Mouse (Mus musculus) CH12.LX (cell line): Measurements from ENCODE around the gene Gpr39. TPM values are rescaled to one million over a fixed set of nuclear protein-coding genes. Genes with fewer than 3 reads are reported as not detected.

Source experiments
- DNase-seq: peaks from one replicate; pipeline ENCODE4 v3.0.0-alpha.2; 2013; ENCODE audit errors: extremely low read depth
- H3K27ac ChIP-seq: 2 replicates; pipeline ENCODE4 v1.5.1; 2012; ENCODE audit warnings: low read depth, mild to moderate bottlenecking, control low read depth, moderate library complexity; ENCODE audit not compliant: insufficient read depth
- H3K27me3 ChIP-seq: replicated peaks from 2 replicates; pipeline ENCODE3; 2012; ENCODE audit warnings: inconsistent platforms
- H3K36me3 ChIP-seq, 2 experiments: replicated peaks in 1 of 2; 2 replicates each; pipeline versions ENCODE3 to v1.6.1; 2012; ENCODE audit warnings: inconsistent platforms in 1 of 2, low read length in 1 of 2, mild to moderate bottlenecking in 1 of 2, mixed read lengths in 1 of 2, moderate library complexity in 1 of 2; ENCODE audit not compliant: control insufficient read depth in 1 of 2, insufficient read depth in 1 of 2
- H3K4me1 ChIP-seq, 2 experiments: 2 replicates each; pipeline ENCODE4 v1.6.1; 2012; ENCODE audit warnings: inconsistent platforms in 1 of 2, moderate library complexity in 1 of 2; ENCODE audit not compliant: insufficient read depth in 2 of 2, control insufficient read depth in 1 of 2
- H3K4me2 ChIP-seq: 2 replicates; pipeline ENCODE4 v1.6.1; 2012; ENCODE audit warnings: low read depth, mild to moderate bottlenecking, control low read depth; ENCODE audit not compliant: poor library complexity, insufficient read depth, severe bottlenecking
- H3K4me3 ChIP-seq, 3 experiments: fragments of 150-350 bp in 1 of 3; sonication (generic) in 1 of 3; replicated peaks in 1 of 3; 2 replicates each; pipeline versions ENCODE3 to v1.5.1; 2011 to 2012; ENCODE audit warnings: low read depth in 2 of 3, low read length in 2 of 3, mild to moderate bottlenecking in 2 of 3, moderate library complexity in 2 of 3, control low read depth in 1 of 3, improper control_type of control experiment in 1 of 3, inconsistent platforms in 1 of 3, mixed read lengths in 1 of 3; ENCODE audit not compliant: poor library complexity in 1 of 3
- H3K79me2 ChIP-seq: replicated peaks from 2 replicates; pipeline ENCODE4 v1.6.1; 2012; ENCODE audit warnings: mild to moderate bottlenecking, moderate library complexity; ENCODE audit not compliant: control insufficient read depth, poor library complexity, insufficient read depth, severe bottlenecking; ENCODE audit errors: extremely low read depth
- H3K9ac ChIP-seq: 2 replicates; pipeline ENCODE4 v1.6.1; 2012; ENCODE audit warnings: low read depth, mild to moderate bottlenecking, control low read depth, moderate library complexity; ENCODE audit not compliant: insufficient read depth
- H3K9me3 ChIP-seq: replicated peaks from 2 replicates; pipeline ENCODE3; 2012; ENCODE audit warnings: low read length, inconsistent platforms, mixed read lengths
- BHLHE40 ChIP-seq: IDR thresholded peaks from 2 replicates; pipeline ENCODE4 v1.6.1; 2011; ENCODE audit warnings: mild to moderate bottlenecking, low read depth, low read length, improper control_type of control experiment
- CHD2 ChIP-seq: IDR thresholded peaks from 2 replicates; pipeline ENCODE4 v1.6.1; 2011; ENCODE audit warnings: low read length, improper control_type of control experiment
- ELF1 ChIP-seq: IDR thresholded peaks from 2 replicates; pipeline ENCODE4 v1.6.1; 2014; ENCODE audit warnings: low read depth, mild to moderate bottlenecking, inconsistent platforms, low read length, improper control_type of control experiment
- EP300 ChIP-seq: IDR thresholded peaks from 2 replicates; pipeline ENCODE4 v1.6.1; 2011; ENCODE audit warnings: low read length, improper control_type of control experiment
- ETS1 ChIP-seq: conservative IDR thresholded peaks from 2 replicates; pipeline ENCODE4 v1.6.1; 2012; ENCODE audit warnings: low read depth, mild to moderate bottlenecking, inconsistent platforms, low read length, improper control_type of control experiment, moderate library complexity
- GABPA ChIP-seq: IDR thresholded peaks from 2 replicates; pipeline ENCODE4 v1.6.1; 2012; ENCODE audit warnings: low read depth, low read length, improper control_type of control experiment, inconsistent platforms; ENCODE audit not compliant: insufficient replicate concordance
- HCFC1 ChIP-seq: IDR thresholded peaks from 2 replicates; pipeline ENCODE4 v1.6.1; 2012; ENCODE audit warnings: low read depth, mild to moderate bottlenecking, inconsistent platforms, low read length, improper control_type of control experiment
- IRF4 ChIP-seq: IDR thresholded peaks from 2 replicates; pipeline ENCODE4 v1.6.1; 2014; ENCODE audit warnings: low read depth, mild to moderate bottlenecking, inconsistent platforms, low read length, improper control_type of control experiment
- JUN ChIP-seq: IDR thresholded peaks from 2 replicates; pipeline ENCODE4 v1.6.1; 2011; ENCODE audit warnings: low read depth, mild to moderate bottlenecking, low read length, improper control_type of control experiment, moderate library complexity; ENCODE audit not compliant: insufficient read depth
- JUND ChIP-seq: conservative IDR thresholded peaks from 2 replicates; pipeline ENCODE4 v1.6.1; 2011; ENCODE audit warnings: low read depth, low read length, improper control_type of control experiment
- MAZ ChIP-seq: IDR thresholded peaks from 2 replicates; pipeline ENCODE4 v1.6.1; 2012; ENCODE audit warnings: low read depth, mild to moderate bottlenecking, inconsistent platforms, low read length, improper control_type of control experiment, moderate library complexity
- MXI1 ChIP-seq: IDR thresholded peaks from 2 replicates; pipeline ENCODE4 v1.6.1; 2011; ENCODE audit warnings: mild to moderate bottlenecking, low read depth, low read length, improper control_type of control experiment
- MYC ChIP-seq: IDR thresholded peaks from 2 replicates; pipeline ENCODE4 v1.6.1; 2011; ENCODE audit warnings: low read depth, mild to moderate bottlenecking, improper control_type of control experiment, low read length
- NELFE ChIP-seq: IDR thresholded peaks from 2 replicates; pipeline ENCODE4 v1.6.1; 2011; ENCODE audit warnings: low read depth, low read length, improper control_type of control experiment
- NRF1 ChIP-seq: IDR thresholded peaks from 2 replicates; pipeline ENCODE4 v1.6.1; 2014; ENCODE audit warnings: low read depth, mild to moderate bottlenecking, inconsistent platforms, low read length, improper control_type of control experiment, moderate library complexity
- RAD21 ChIP-seq: IDR thresholded peaks from 2 replicates; pipeline ENCODE4 v1.6.1; 2011; ENCODE audit warnings: low read depth, mild to moderate bottlenecking, low read length, improper control_type of control experiment, moderate library complexity
- TCF12 ChIP-seq: IDR thresholded peaks from 2 replicates; pipeline ENCODE4 v1.6.1; 2014; ENCODE audit warnings: low read depth, mild to moderate bottlenecking, inconsistent platforms, low read length, improper control_type of control experiment
- UBTF ChIP-seq: IDR thresholded peaks from 2 replicates; pipeline ENCODE4 v1.6.1; 2012; ENCODE audit warnings: low read depth, mild to moderate bottlenecking, inconsistent platforms, low read length, improper control_type of control experiment, moderate library complexity
- USF1 ChIP-seq: IDR thresholded peaks from 2 replicates; pipeline ENCODE4 v1.6.1; 2014; ENCODE audit warnings: low read depth, mild to moderate bottlenecking, inconsistent platforms, low read length, improper control_type of control experiment
- USF2 ChIP-seq: conservative IDR thresholded peaks from 2 replicates; pipeline ENCODE4 v1.6.1; 2011; ENCODE audit warnings: low read depth, low read length, improper control_type of control experiment
- ZC3H11A ChIP-seq: IDR thresholded peaks from 2 replicates; pipeline ENCODE4 v1.6.1; 2012; ENCODE audit warnings: low read depth, mild to moderate bottlenecking, inconsistent platforms, low read length, improper control_type of control experiment
- ZKSCAN1 ChIP-seq: IDR thresholded peaks from 2 replicates; pipeline ENCODE4 v1.6.1; 2012; ENCODE audit warnings: low read depth, inconsistent platforms, low read length, improper control_type of control experiment, borderline replicate concordance
- ZMIZ1 ChIP-seq: IDR thresholded peaks from 2 replicates; pipeline ENCODE4 v1.6.1; 2012; ENCODE audit warnings: low read depth, mild to moderate bottlenecking, inconsistent platforms, low read length, improper control_type of control experiment
- dilution Hi-C: fragments of 300-500 bp; cut with MboI; formaldehyde crosslinking; loops from 2 replicates; pipeline ENCODE4 v1.14.3; 2020; ENCODE audit warnings: low sequenced_read_pairs; ENCODE audit not compliant: extremely low pct_unique_long_range_greater_than_20kb, extremely low pct_ligation_motif_present
- in situ Hi-C: fragments of 300-500 bp; cut with MboI; formaldehyde crosslinking; loops from 3 replicates; pipeline ENCODE4 v1.14.3; 2019; ENCODE audit warnings: low sequenced_read_pairs, low pct_ligation_motif_present, low pct_unique_long_range_greater_than_20kb, mixed read lengths
- polyA plus RNA-seq: library from polyadenylated mRNA; unstranded; fragments of >175 nt; gene quantifications from 2 replicates; pipeline ENCODE4 v1.2.1, GENCODE M21; 2012; ENCODE audit warnings: low read depth; ENCODE audit not compliant: insufficient read length
- total RNA-seq, 2 experiments: library from RNA; depleted of rRNA; stranded (reverse); fragments of 300-350 nt in 1 of 2; fragments of >200 nt in 1 of 2; gene quantifications; 2 replicates each; pipeline ENCODE4 v1.2.3; 2012 to 2014

Gpr39 gene
- total and polyA plus RNA-seq, 3 experiments = not detected

DNA sequence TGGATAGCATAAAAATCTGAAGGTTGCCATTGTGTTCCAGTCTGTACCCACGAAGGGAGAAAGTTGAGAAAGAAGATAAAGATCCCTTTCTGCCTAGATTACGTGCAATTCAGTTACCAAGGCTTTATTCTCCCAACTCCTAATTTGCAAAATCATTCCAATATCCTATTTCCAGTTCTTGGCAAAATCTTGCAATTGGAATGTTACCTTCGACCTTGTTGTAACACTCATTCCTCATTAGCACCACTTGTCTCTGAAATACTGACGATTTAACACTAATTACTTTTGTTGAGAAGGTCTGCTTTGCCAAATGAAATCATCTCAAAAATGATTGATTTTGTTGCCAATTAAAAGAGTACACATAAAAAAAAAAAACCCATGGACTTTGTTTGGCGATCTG lies 19.4 kb upstream of the Gpr39 start:
- no peaks in the 10 kb centered on the region for H3K36me3 ChIP-seq
- no peak overlapping the region for H3K4me3 ChIP-seq
- no peak overlapping the region for H3K27ac ChIP-seq
- in situ Hi-C loops (no loop called here), dilution Hi-C loops (no loop called here)
- TF ChIP-seq IRF4 = no peak
- TF ChIP-seq HCFC1 = no peak
- no peak for TF ChIP-seq ELF1
- no peak for TF ChIP-seq NELFE
- TF ChIP-seq ZMIZ1 = no peak
- TF ChIP-seq USF2 = no peak
- no peak for TF ChIP-seq ZKSCAN1
- no peak for TF ChIP-seq JUND
- TF ChIP-seq JUN = no peak
- TF ChIP-seq MXI1 = no peak
- H3K4me1 ChIP-seq = no peaks in the 10 kb centered on the region
- peaks cover 39% of the 10 kb centered on the region for H3K27me3 ChIP-seq
- DNase-seq = no peak
- no peak overlapping the region for H3K9ac ChIP-seq
- no peak overlapping the region for H3K4me2 ChIP-seq
- H3K9me3 ChIP-seq = peaks cover 2% of the 10 kb centered on the region
- no peaks in the 10 kb centered on the region for H3K79me2 ChIP-seq

DNA sequence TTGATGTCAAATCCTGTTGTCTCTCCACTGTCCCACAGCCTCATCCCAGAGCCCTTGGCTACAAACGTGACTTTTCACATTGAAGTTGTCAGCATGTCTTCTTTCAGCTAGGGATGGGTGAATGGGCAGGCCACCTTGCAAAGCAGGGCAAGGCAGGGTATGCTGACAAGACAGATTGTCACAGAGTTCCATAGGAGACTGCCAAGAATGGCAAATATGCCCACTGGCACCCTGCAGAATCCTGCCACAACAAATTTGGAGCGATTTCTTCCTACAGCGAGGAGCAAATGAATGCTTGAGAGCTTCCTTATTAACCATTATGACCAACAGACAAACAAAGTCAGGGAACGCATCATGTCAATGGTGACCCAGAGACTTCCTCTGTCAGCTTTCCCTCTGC lies 16.6 kb upstream of the Gpr39 start:
- peaks cover 2% of the 10 kb centered on the region for H3K9me3 ChIP-seq

More for the DNA sequence above, 16.6 kb upstream of the Gpr39 start:
- no peaks in the 10 kb centered on the region for H3K36me3 ChIP-seq
- H3K9ac ChIP-seq = no peak overlapping the region
- H3K27me3 ChIP-seq = peaks cover 27% of the 10 kb centered on the region
- H3K4me1 ChIP-seq = 0 out of 4 replicates have a peak, but pooled peaks cover 0 to 3% of the 10 kb centered on the region in 2 experiments
- H3K27ac ChIP-seq = no peak overlapping the region
- no peak overlapping the region for H3K4me2 ChIP-seq
- no peaks in the 10 kb centered on the region for H3K79me2 ChIP-seq
- no peak for TF ChIP-seq RAD21
- no peak for TF ChIP-seq ETS1
- no peak for TF ChIP-seq ZC3H11A
- no peak for TF ChIP-seq EP300
- TF ChIP-seq CHD2 = no peak
- TF ChIP-seq GABPA = no peak
- TF ChIP-seq BHLHE40 = no peak
- TF ChIP-seq NELFE = no peak
- TF ChIP-seq JUND = no peak
- TF ChIP-seq ZMIZ1 = no peak
- no peak for TF ChIP-seq UBTF
- no peak for TF ChIP-seq MAZ
- TF ChIP-seq NRF1 = no peak
- TF ChIP-seq ZKSCAN1 = no peak
- no peak for TF ChIP-seq USF1
- no peak for TF ChIP-seq MYC
- TF ChIP-seq TCF12 = no peak
- no peak for TF ChIP-seq JUN
- in situ Hi-C loops (no loop called here), dilution Hi-C loops (no loop called here)
- H3K4me3 ChIP-seq = no peak overlapping the region
- DNase-seq = no peak
